16 mouse cellular contexts compared by ENCODE assay signal in the genomic region with DNA sequence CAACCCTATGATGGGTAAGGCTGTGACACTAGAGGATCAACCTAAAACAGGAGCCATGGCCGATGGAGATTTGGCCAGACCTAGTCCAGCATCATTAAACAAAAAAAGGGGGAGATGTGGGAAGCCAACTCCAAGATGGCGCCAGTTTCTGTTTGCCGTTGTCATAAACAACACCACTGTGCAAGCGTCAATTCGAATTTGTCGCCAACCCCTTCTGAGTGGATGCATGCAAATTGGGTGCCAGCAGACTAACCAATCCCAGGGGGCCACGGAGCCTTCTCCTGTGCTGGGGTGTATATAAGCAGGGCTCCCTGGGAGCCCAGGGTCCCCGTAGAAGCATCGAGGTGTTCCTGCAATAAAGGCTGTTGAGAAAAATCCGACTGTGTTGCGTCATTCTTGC.
"Had no signal": no experiment of that assay in that cellular context is flagged by ENCODE, and none has a peak within 500 bp of the region (broad histone marks: within the 10 kb centered on the region; RNA-seq: fewer than 3 reads in every experiment).

No protein-coding gene starts in this region.

- H3K4me1 ChIP-seq: neural tube, embryonic 13.5 days; neural tube, embryonic 15.5 days; stomach, embryonic 15.5 days had no signal

- H3K27ac ChIP-seq: neural tube, embryonic 13.5 days; neural tube, embryonic 15.5 days; stomach, embryonic 15.5 days; stomach, postnatal 0 days had no signal

- H3K36me3 ChIP-seq: neural tube, embryonic 13.5 days; neural tube, embryonic 15.5 days; stomach, embryonic 15.5 days had no signal

- H3K9ac ChIP-seq: neural tube, embryonic 13.5 days; neural tube, embryonic 15.5 days; stomach, embryonic 15.5 days had no signal

- H3K4me2 ChIP-seq: neural tube, embryonic 13.5 days; neural tube, embryonic 15.5 days; stomach, embryonic 15.5 days had no signal

- DNase-seq: retina, postnatal 1 day; right cerebral cortex, adult 18-20 months; right cerebral cortex, postnatal 14 days; right cerebral cortex, postnatal 25 days; right cerebral cortex, postnatal 4 days; spleen, adult 18-20 months; thymus, adult 18-20 months; thymus, adult 2 months; thymus, postnatal 14 days; thymus, postnatal 25 days; thymus, postnatal 36 days; thymus, postnatal 4 days had no signal

- H3K9me3 ChIP-seq: neural tube, embryonic 13.5 days; neural tube, embryonic 15.5 days; stomach, embryonic 15.5 days had no signal

- H3K27me3 ChIP-seq: neural tube, embryonic 13.5 days; neural tube, embryonic 15.5 days; stomach, embryonic 15.5 days had no signal

- H3K4me3 ChIP-seq: neural tube, embryonic 13.5 days; neural tube, embryonic 15.5 days; stomach, embryonic 15.5 days had no signal
